Mouse (Mus musculus): ENCODE results near the gene Trim2.
A peak's percentile ranks its signal among the peaks of the same experiment; 100 is the strongest.

Trim2 gene

GRCm38 (mm10) chr3:84318865-84319264, 12.2 kb upstream of the Trim2 start:
- no peak for DNase-seq

GRCm38 (mm10) chr3:84314651-84315191, 8.0 kb upstream of the Trim2 start:
- no peak for DNase-seq

GRCm38 (mm10) chr3:84313801-84314541, 7.3 kb upstream of the Trim2 start:
- no peak for DNase-seq

- peak; percentile 60 for DNase-seq
These were observed 6.5 kb upstream of the Trim2 start for GRCm38 (mm10) chr3:84313003-84313800.

- DNase-seq: no peak
These were observed 5.6 kb upstream of the Trim2 start for GRCm38 (mm10) chr3:84312326-84312725.

- no peak for DNase-seq
These were observed 839 bp upstream of the Trim2 start for GRCm38 (mm10) chr3:84307516-84307915.

GRCm38 (mm10) chr3:84305722-84306510, 761 bp downstream of the Trim2 start:
- no peak for DNase-seq

- peak; percentile 49 for DNase-seq
These were observed 1.5 kb downstream of the Trim2 start for GRCm38 (mm10) chr3:84305010-84305692.

GRCm38 (mm10) chr3:84304339-84305009, 2.2 kb downstream of the Trim2 start:
- peak; percentile 43 for DNase-seq

GRCm38 (mm10) chr3:84303395-84303949, 3.2 kb downstream of the Trim2 start:
- DNase-seq: no peak

- peak; percentile 69 for DNase-seq
These were observed 4.4 kb downstream of the Trim2 start for GRCm38 (mm10) chr3:84302273-84302672.

- DNase-seq: no peak
These were observed 5.0 kb downstream of the Trim2 start for GRCm38 (mm10) chr3:84301674-84302073.

GRCm38 (mm10) chr3:84298186-84298585, 8.5 kb downstream of the Trim2 start:
- DNase-seq: no peak

- DNase-seq: no peak
These were observed 10.0 kb downstream of the Trim2 start for GRCm38 (mm10) chr3:84296676-84297075.

- DNase-seq: peak; percentile 53
These were observed 11.9 kb downstream of the Trim2 start for GRCm38 (mm10) chr3:84294734-84295133.

GRCm38 (mm10) chr3:84293666-84294595, 12.7 kb downstream of the Trim2 start:
- peak; percentile 65 for DNase-seq

GRCm38 (mm10) chr3:84292238-84292637, 14.4 kb downstream of the Trim2 start:
- DNase-seq: no peak

GRCm38 (mm10) chr3:84288931-84289330, 17.7 kb downstream of the Trim2 start:
- DNase-seq: no peak

- peak; percentile 66 for DNase-seq
These were observed 19.4 kb downstream of the Trim2 start for GRCm38 (mm10) chr3:84287256-84287655.

- DNase-seq: no peak
These were observed 20.4 kb downstream of the Trim2 start for GRCm38 (mm10) chr3:84286311-84286710.
